ENCODE assay signal across 18 mouse cellular contexts in the genomic region with DNA sequence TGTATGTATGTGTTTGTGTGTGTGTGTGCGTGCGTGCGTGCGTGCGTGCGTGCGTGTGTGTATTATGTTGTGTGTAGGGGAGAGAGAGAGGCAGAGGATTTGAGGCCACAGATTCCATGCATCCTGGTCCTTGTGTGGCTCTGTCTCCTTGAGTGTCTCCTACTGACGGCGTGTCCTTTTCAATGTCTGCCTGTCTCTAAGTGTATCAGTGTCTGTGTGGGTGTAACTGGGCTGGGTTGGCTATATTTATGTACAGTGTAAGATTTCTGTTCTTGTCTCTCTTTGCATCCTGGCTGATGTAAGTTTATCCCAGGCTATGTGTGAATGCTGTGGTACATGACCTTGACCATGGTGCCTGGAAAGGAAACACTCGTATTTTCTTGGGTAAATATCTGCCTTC. TPM values are rescaled to one million over a fixed set of nuclear protein-coding genes. Genes with fewer than 3 reads are reported as not detected.
"Had no signal": no experiment of that assay in that cellular context is flagged by ENCODE, and none has a peak within 500 bp of the region (broad histone marks: within the 10 kb centered on the region; RNA-seq: fewer than 3 reads in every experiment).

No protein-coding gene starts in this region.

- H3K4me1 ChIP-seq: neural tube, embryonic 13.5 days; neural tube, embryonic 15.5 days; stomach, embryonic 15.5 days had no signal

- H3K27ac ChIP-seq: neural tube, embryonic 13.5 days; neural tube, embryonic 15.5 days; stomach, embryonic 15.5 days; stomach, postnatal 0 days had no signal

- H3K36me3 ChIP-seq: neural tube, embryonic 13.5 days; neural tube, embryonic 15.5 days; stomach, embryonic 15.5 days had no signal

- H3K4me2 ChIP-seq: neural tube, embryonic 13.5 days; neural tube, embryonic 15.5 days; stomach, embryonic 15.5 days had no signal

- H3K9me3 ChIP-seq: neural tube, embryonic 13.5 days; neural tube, embryonic 15.5 days; stomach, embryonic 15.5 days had no signal

- H3K4me3 ChIP-seq: neural tube, embryonic 13.5 days; neural tube, embryonic 15.5 days; stomach, embryonic 15.5 days had no signal

- H3K9ac ChIP-seq: neural tube, embryonic 13.5 days; neural tube, embryonic 15.5 days; stomach, embryonic 15.5 days had no signal

- DNase-seq: retina, postnatal 1 day; right cerebral cortex, adult 18-20 months; right cerebral cortex, postnatal 14 days; right cerebral cortex, postnatal 25 days; right cerebral cortex, postnatal 4 days; spleen, adult 18-20 months; thymus, adult 18-20 months; thymus, adult 2 months; thymus, postnatal 14 days; thymus, postnatal 25 days; thymus, postnatal 36 days; thymus, postnatal 4 days had no signal

RNA-seq across cellular contexts. Expression of a gene that starts 6.6 kb away (rescaled TPM):
- total RNA-seq: neutrophil, adult 5-6 weeks had no signal
- polyA plus RNA-seq: thymus, postnatal 0 days had no signal
